Mouse (Mus musculus) embryonic stem cell, embryonic (primary cell): ENCODE results near the gene Slpi.

ENCODE experiments used
- CTCF ChIA-PET, 4 experiments: fragments of 300-600 bp in 2 of 4; fragments of 350-600 bp in 2 of 4; sonication (Branson Sonifier 250); formaldehyde crosslinking; loops; one replicate each; lab custom pipeline; 2022; ENCODE audit warnings: inconsistent platforms in 2 of 4; lab: Charles Lee
- POLR2A ChIA-PET, 4 experiments: fragments of 300-600 bp in 2 of 4; fragments of 350-600 bp in 2 of 4; sonication (Branson Sonifier 250); formaldehyde crosslinking; loops; one replicate each; lab custom pipeline; 2022; ENCODE audit warnings: antibody characterized with exemption in 4 of 4, inconsistent platforms in 1 of 4; lab: Charles Lee

Slpi gene

GRCm38 (mm10) chr2:164426952-164427351 lies 38.1 kb upstream of the Slpi start:
- CTCF ChIA-PET, result interaction anchor here (0.6 to 1.9 kb wide), 9 partner anchors 10 to 34 kb away, joined by 3 to 9 read pairs (median 5); partner anchors contain the start of gene Gm20458 (in 1 of the 4)
- POLR2A ChIA-PET, result interaction anchor here (0.6 to 36.5 kb wide), 15 partner anchors 3 to 430 kb away, joined by 3 to 985 read pairs (median 5); partner anchors contain the start of genes Sdc4 (in 4 of the 4), Gm20458 (in 2 of the 4), Sys1 (in 2 of the 4) and Zswim1 (in 1 of the 4)

- ChIA-PET CTCF (interaction anchor here (0.5 to 1.6 kb wide), 16 partner anchors 8 to 998 kb away, joined by 3 to 9 read pairs (median 4); no protein-coding TSS in a partner anchor), POLR2A (interaction anchor here (0.6 to 36.5 kb wide), 17 partner anchors 2 to 687 kb away, joined by 3 to 985 read pairs (median 5); partner anchors contain the start of genes Gm20458 (in 3 of the 4), Sdc4 (in 3 of the 4), Sys1 (in 2 of the 4) and Zswim1 (in 1 of the 4))
These were observed 37.2 kb upstream of the Slpi start for GRCm38 (mm10) chr2:164426121-164426520.

GRCm38 (mm10) chr2:164425401-164425800 lies 36.5 kb upstream of the Slpi start:
- ChIA-PET CTCF (interaction anchor here (0.5 to 1.6 kb wide), 10 partner anchors 8 to 997 kb away, joined by 3 to 9 read pairs (median 4); no protein-coding TSS in a partner anchor), POLR2A (interaction anchor here in 3 of 4 experiments (0.6 to 36.5 kb wide), 15 partner anchors 1 to 398 kb away, joined by 3 to 985 read pairs (median 5); partner anchors contain the start of genes Sdc4 (in 3 of the 3), Gm20458 (in 2 of the 3), Sys1 (in 1 of the 3) and Zswim1 (in 1 of the 3))

GRCm38 (mm10) chr2:164424406-164424805 lies 35.5 kb upstream of the Slpi start:
- CTCF ChIA-PET, result interaction anchor here (0.6 to 1.5 kb wide), 13 partner anchors 10 to 506 kb away, joined by 3 to 5 read pairs (median 3); partner anchors contain the start of gene Gm20458 (in 1 of the 4)
- POLR2A ChIA-PET, result interaction anchor here in 3 of 4 experiments (0.6 to 25.2 kb wide), 12 partner anchors 9 to 619 kb away, joined by 3 to 985 read pairs (median 5); partner anchors contain the start of genes Sdc4 (in 3 of the 3), Gm20458 (in 1 of the 3) and Sys1 (in 1 of the 3)

- POLR2A ChIA-PET, result interaction anchor here in 3 of 4 experiments (0.8 to 25.2 kb wide), 11 partner anchors 10 to 126 kb away, joined by 3 to 985 read pairs (median 5); partner anchors contain the start of genes Sdc4 (in 3 of the 3), Gm20458 (in 1 of the 3) and Sys1 (in 1 of the 3)
- CTCF ChIA-PET, result interaction anchor here in 2 of 4 experiments (0.7 to 1.5 kb wide), 7 partner anchors 10 to 169 kb away, joined by 3 to 5 read pairs (median 4); partner anchors contain the start of gene Gm20458 (in 1 of the 2)
These were observed 34.6 kb upstream of the Slpi start for GRCm38 (mm10) chr2:164423464-164423863.

- POLR2A ChIA-PET, result interaction anchor here in 3 of 4 experiments (1.0 to 25.2 kb wide), 8 partner anchors 10 to 127 kb away, joined by 3 to 985 read pairs (median 6); partner anchors contain the start of genes Sdc4 (in 3 of the 3), Gm20458 (in 1 of the 3) and Sys1 (in 1 of the 3)
- CTCF ChIA-PET, result interaction anchor here in 3 of 4 experiments (0.7 to 1.5 kb wide), 4 partner anchors 9 to 170 kb away, joined by 3 to 4 read pairs (median 4); no protein-coding TSS in a partner anchor
These were observed 33.9 kb upstream of the Slpi start for GRCm38 (mm10) chr2:164422675-164423393.

- ChIA-PET POLR2A (interaction anchor here in 3 of 4 experiments (1.3 to 25.2 kb wide), 4 partner anchors 20 to 34 kb away, joined by 4 to 985 read pairs (median 183); partner anchors contain the start of genes Sdc4 (in 3 of the 3), Gm20458 (in 1 of the 3) and Sys1 (in 1 of the 3)), CTCF (interaction anchor here in 2 of 4 experiments (0.7 to 1.4 kb wide), 3 partner anchors 11 to 48 kb away, joined by 3 read pairs; no protein-coding TSS in a partner anchor)
These were observed 33.1 kb upstream of the Slpi start for GRCm38 (mm10) chr2:164421979-164422378.

GRCm38 (mm10) chr2:164421306-164421705 lies 32.4 kb upstream of the Slpi start:
- POLR2A ChIA-PET, result interaction anchor here in 3 of 4 experiments (1.4 to 25.2 kb wide), 3 partner anchors 9 to 23 kb away, joined by 3 to 985 read pairs (median 145); partner anchors contain the start of genes Sdc4 (in 2 of the 3), Gm20458 (in 1 of the 3) and Sys1 (in 1 of the 3)
- CTCF ChIA-PET, result interaction anchor here in 2 of 4 experiments (1.2 to 1.4 kb wide), 2 partner anchors 14 to 49 kb away, joined by 3 read pairs; no protein-coding TSS in a partner anchor

GRCm38 (mm10) chr2:164419489-164419888 lies 30.6 kb upstream of the Slpi start:
- ChIA-PET POLR2A (interaction anchor here (0.6 to 25.2 kb wide), 29 partner anchors 8 to 939 kb away, joined by 3 to 985 read pairs (median 4); partner anchors contain the start of genes Sdc4 (in 3 of the 4), Gm20458 (in 2 of the 4), Matn4 (in 1 of the 4) and Sys1 (in 1 of the 4)), CTCF (interaction anchor here in 3 of 4 experiments (0.6 to 2.8 kb wide), 20 partner anchors 9 to 1564 kb away, joined by 3 to 11 read pairs (median 5); partner anchors contain the start of genes Gm20458 (in 1 of the 3) and Matn4 (in 1 of the 3))

GRCm38 (mm10) chr2:164418308-164418875 lies 29.5 kb upstream of the Slpi start:
- ChIA-PET CTCF (interaction anchor here in 3 of 4 experiments (0.7 to 2.8 kb wide), 28 partner anchors 8 to 308 kb away, joined by 3 to 21 read pairs (median 6); partner anchors contain the start of genes Gm20458 (in 2 of the 3), Matn4 (in 2 of the 3), Slpi (in 2 of the 3) and Sys1 (in 1 of the 3)), POLR2A (interaction anchor here (0.5 to 25.2 kb wide), 32 partner anchors 8 to 625 kb away, joined by 3 to 985 read pairs (median 4); partner anchors contain the start of genes Sdc4 (in 3 of the 4), Gm20458 (in 2 of the 4), Matn4 (in 2 of the 4) and Sys1 (in 1 of the 4))

- ChIA-PET POLR2A (interaction anchor here in 3 of 4 experiments (0.7 to 25.2 kb wide), 23 partner anchors 11 to 145 kb away, joined by 3 to 985 read pairs (median 4); partner anchors contain the start of genes Sdc4 (in 3 of the 3), Gm20458 (in 2 of the 3), Sys1 (in 2 of the 3) and Pigt (in 1 of the 3)), CTCF (interaction anchor here (0.5 to 2.8 kb wide), 81 partner anchors 8 to 1130 kb away, joined by 3 to 21 read pairs (median 5); partner anchors contain the start of genes Gm20458 (in 3 of the 4), Matn4 (in 3 of the 4), Sys1 (in 2 of the 4) and Slpi (in 1 of the 4))
These were observed 28.3 kb upstream of the Slpi start for GRCm38 (mm10) chr2:164417198-164417597.

- ChIA-PET CTCF (interaction anchor here in 2 of 4 experiments (0.7 to 2.1 kb wide), 13 partner anchors 9 to 148 kb away, joined by 3 to 9 read pairs (median 4); partner anchors contain the start of genes Matn4 (in 1 of the 2), Rbpjl (in 1 of the 2) and Slpi (in 1 of the 2)), POLR2A (interaction anchor here (0.5 to 25.2 kb wide), 7 partner anchors 10 to 107 kb away, joined by 3 to 985 read pairs (median 9); partner anchors contain the start of genes Gm20458 (in 1 of the 4), Matn4 (in 1 of the 4), Sdc4 (in 1 of the 4) and Sys1 (in 1 of the 4))
These were observed 25.7 kb upstream of the Slpi start for GRCm38 (mm10) chr2:164414581-164414980.

- CTCF ChIA-PET, result interaction anchor here in 3 of 4 experiments (0.6 to 2.1 kb wide), 15 partner anchors 10 to 190 kb away, joined by 3 to 9 read pairs (median 4); partner anchors contain the start of genes Matn4 (in 1 of the 3), Rbpjl (in 1 of the 3) and Slpi (in 1 of the 3)
- POLR2A ChIA-PET, result interaction anchor here (0.5 to 25.2 kb wide), 7 partner anchors 10 to 107 kb away, joined by 3 to 985 read pairs (median 6); partner anchors contain the start of genes Gm20458 (in 1 of the 4), Matn4 (in 1 of the 4), Sdc4 (in 1 of the 4) and Sys1 (in 1 of the 4)
These were observed 25.3 kb upstream of the Slpi start for GRCm38 (mm10) chr2:164414167-164414566.

- CTCF ChIA-PET, result interaction anchor here (0.6 to 4.5 kb wide), 50 partner anchors 9 to 481 kb away, joined by 3 to 30 read pairs (median 4); partner anchors contain the start of genes Slpi (in 3 of the 4), Gm20458 (in 2 of the 4), Sdc4 (in 2 of the 4) and Sys1 (in 1 of the 4)
- POLR2A ChIA-PET, result interaction anchor here in 3 of 4 experiments (0.6 to 4.5 kb wide), 7 partner anchors 11 to 114 kb away, joined by 3 to 18 read pairs (median 4); no protein-coding TSS in a partner anchor
These were observed 18.8 kb upstream of the Slpi start for GRCm38 (mm10) chr2:164407708-164408107.

- POLR2A ChIA-PET, result interaction anchor here in 2 of 4 experiments (0.9 to 3.2 kb wide), 8 partner anchors 11 to 186 kb away, joined by 3 to 12 read pairs (median 4); partner anchors contain the start of gene Sdc4 (in 1 of the 2)
- CTCF ChIA-PET, result interaction anchor here (0.5 to 4.8 kb wide), 14 partner anchors 12 to 880 kb away, joined by 3 to 49 read pairs (median 4); partner anchors contain the start of gene Slpi (in 2 of the 4)
These were observed 16.6 kb upstream of the Slpi start for GRCm38 (mm10) chr2:164405519-164405918.
